Mouse (Mus musculus): ENCODE data around the gene Dcp1a.
A peak's percentile ranks its signal among the peaks of the same experiment; 100 is the strongest.
"Not testable (repeated sequence)": the region's sequence is repeated elsewhere in the genome, so short reads cannot be mapped to it uniquely, and the experiment has no call there.

Dcp1a gene

DNA sequence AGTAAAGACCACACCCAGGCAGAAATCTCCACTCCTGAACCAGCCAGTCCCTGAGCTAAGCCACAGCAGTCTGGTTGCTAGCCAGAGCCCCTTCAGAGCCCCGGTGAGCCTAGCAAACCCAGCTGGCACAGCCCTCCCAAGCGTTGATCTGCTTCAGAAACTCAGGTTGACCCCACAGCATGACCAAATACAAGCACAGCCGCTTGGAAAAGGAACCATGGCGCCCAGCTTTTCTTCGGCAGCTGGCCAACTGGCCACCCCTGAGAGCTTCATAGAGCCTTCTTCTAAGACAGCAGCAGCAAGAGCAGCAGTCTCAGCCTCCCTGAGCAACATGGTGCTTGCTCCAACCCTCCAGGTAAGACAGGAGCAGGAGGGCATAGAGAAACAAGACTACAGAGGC, 40.0 kb downstream of the Dcp1a start:
- no peak for DNase-seq (ENCODE audit: low spot score)

DNA sequence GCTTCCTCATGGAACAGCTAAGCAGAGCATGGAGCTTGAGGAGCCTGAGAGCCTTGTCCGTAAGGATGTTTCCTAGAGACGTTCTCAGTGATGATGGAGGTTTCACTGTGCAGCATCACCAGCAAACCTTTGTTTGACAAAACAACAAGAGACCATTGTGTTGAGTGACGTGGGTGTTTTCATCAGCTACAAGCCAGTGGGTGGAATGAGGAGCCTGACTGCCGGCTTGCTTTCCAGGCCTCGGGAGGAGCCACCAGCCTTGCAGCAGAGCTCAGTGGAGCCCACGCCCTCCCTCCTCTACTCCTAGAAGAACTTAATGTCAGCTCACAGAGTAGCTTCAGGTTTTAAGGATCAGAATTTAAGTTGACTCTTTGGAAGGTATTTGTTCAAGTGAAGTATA, 44.0 kb downstream of the Dcp1a start:
- peak; percentile 59 for DNase-seq (ENCODE audit: low spot score)

DNA sequence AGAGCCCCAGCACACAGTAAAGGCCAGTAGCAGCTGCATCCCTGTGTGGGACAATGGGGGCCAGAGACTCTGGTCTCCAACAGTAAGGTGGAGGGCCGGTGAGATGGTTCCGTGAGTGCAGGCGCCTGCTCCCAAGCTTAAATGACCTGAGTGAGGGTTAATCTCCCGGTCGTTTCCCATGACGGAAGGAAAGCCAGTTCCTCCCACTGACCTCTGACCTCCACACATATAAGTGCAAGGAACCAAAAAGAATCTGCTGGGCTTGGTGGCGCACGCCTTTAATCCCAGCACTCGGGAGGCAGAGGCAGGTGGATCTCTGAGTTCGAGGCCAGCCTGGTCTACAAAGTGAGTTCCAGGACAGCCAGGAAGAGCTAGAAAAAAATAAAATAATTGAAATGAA, 49.1 kb downstream of the Dcp1a start:
- no peak for DNase-seq (ENCODE audit: low spot score)

DNA sequence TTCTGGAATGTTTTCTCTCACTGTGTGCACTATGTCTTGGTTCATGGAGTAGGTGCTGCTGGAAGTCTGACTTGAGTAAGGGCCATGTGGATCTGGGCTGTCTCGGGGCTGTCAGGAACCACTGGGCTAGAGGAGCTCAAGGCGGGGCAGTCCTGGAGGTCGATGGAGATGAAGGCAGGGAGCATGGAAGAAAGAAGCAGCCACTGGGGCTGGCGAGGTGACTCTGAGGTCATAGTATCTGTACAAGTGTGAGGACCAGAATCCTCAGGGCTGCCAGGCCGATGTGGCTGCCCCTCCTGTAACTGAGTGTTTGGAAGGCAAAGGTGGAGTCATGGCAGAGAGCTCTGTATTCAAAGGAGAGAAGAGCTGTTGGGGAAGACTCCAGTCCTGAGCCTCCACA, 49.6 kb downstream of the Dcp1a start:
- DNase-seq (ENCODE audit: low spot score) = no peak

GRCm38 (mm10) chr14:30529454-30529853, 50.1 kb downstream of the Dcp1a start:
- DNase-seq (ENCODE audit: low spot score) = no peak

DNA sequence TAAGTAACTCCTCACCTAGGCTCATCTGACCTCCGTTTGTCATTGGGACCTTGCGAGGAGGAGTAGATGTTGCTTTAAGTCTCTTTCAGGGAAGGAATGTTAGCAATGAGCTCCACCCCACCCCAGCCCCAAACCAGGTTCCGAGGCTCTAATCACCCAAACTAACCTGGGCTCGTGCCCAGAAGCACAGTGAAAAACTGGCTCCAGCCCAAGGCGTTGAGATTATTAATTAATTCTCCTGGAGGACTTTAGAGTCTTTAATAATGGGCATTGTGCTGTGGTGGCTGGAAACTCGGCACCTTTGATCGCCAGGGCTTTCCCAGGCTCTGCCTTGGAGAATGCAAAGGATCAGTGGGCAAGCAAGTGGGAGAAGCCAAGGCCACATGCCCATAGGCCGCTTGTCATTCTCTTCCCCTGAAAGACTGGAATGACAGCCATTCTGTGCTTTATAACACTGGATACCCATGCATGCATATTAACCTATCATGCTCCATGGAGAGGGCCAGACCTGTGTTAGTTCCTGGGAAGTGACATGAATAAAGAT, 51.5 kb downstream of the Dcp1a start:
- DNase-seq (ENCODE audit: low spot score) = no peak

- no peak for DNase-seq (ENCODE audit: low spot score)
These were observed 52.1 kb downstream of the Dcp1a start for GRCm38 (mm10) chr14:30531431-30531830.

DNA sequence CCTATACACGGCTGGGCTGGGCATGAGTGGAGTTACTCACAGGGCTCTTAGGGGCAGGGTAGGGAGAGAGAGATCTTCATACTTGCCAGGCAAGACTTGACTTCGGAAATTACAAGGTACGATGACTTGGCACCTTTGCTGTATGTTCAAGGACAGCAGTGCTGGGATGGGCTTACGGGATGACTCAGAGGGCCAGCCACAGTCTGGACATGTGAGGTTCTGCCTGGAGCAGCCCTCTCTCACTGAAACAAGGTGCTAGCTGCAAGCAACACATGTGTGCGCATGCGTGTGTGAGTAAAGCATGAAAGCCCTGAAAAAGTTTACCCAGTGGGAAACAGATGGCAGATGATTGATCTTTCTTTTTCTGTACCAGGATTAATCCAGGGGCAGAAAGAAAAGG, 52.6 kb downstream of the Dcp1a start:
- no peak for DNase-seq (ENCODE audit: low spot score)

GRCm38 (mm10) chr14:30533780-30534450, 54.6 kb downstream of the Dcp1a start:
- no peak for DNase-seq (ENCODE audit: low spot score)

- DNase-seq (ENCODE audit: low spot score) = peak; percentile 84
These were observed 62.2 kb downstream of the Dcp1a start for GRCm38 (mm10) chr14:30541541-30541940.

DNA sequence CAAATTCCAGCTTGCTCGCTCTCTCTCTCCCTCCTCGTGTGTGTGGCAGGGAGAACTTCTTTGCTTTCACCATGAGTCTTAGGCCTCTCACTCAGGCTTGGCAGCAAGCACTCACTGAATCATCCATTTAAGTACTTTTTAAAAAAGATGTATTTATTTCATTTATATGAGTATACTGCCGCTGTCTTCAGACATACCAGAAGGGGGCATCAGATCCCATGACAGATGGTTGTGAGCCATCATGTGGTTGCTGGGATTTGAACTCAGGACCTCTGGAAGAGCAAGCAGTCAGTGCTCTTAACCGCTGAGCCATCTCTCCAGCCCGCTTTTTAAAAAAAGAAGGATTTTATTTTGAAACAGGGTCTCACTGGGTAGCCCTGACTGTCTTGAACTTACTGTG, 64.0 kb downstream of the Dcp1a start:
- not testable (repeated sequence) for DNase-seq (ENCODE audit: low spot score)

DNA sequence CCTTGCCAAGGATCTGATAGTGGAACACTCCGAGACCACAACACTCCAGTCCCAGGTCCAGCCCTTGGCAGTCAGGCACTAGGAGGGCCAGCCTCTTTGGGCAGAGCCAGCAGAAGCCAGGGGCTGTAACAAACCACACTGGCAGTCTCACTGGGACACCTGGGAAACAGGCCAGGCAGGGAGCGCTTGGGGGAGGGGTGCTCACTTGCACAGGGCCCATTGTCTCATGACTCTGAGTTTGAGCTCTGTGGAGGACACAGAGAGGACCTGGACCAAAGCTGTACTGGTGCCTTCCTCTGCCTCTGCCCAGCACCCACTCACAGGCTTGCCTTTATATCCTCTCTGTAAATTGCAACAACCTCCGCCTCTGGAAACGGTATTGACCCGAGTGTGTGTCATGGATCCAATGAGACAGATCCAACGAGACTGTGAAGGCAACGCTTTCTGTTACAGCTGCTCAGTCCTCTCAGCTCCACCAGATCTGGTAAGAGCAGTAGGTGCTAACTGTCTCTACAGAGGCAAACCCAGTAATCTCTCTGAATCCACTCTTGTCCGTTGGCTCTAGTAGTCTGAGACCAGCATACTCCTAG, 68.9 kb downstream of the Dcp1a start, which contains the start of gene Tkt:
Tkt (plus strand) TSS at position 229 of the 590 bp plus-strand sequence.
- DNase-seq (ENCODE audit: low spot score) = peak; percentile 88

DNA sequence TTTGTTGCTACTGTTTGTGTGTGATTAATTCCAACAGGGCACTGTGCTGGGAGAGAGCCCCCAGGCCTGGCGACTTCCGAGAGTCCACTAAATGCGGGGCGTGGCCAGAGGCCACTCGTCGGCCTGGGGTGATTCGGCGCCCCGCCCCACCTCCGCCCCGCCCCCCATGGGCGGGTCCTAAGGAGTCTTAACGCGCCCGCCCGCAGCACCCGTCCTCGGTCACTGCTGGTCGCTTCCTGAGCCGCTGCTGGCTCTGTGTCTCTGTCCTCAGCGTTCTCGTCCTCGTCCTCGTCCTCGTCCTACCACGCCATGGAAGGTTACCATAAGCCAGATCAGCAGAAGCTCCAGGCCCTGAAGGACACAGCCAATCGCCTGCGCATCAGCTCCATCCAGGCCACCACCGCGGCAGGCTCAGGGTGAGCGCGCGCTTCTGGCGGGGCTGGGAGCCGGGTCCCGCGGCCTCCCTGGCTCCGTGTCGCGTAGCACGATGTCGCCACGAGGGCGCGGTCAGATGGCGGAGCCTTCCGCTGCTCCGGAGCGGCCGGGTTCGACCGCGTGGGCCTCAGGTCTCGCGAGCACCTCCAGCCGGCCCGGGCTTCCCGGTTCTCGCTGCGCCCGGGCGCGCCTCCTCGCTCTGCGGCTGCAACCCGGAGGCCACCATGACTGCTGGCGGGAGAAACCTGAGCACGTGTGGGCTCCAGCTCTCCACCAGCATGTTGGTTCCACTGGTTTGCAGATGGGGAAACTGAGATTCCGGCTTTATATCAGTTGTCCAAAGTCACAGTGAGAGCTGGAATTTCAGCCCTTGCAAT, 69.8 kb downstream of the Dcp1a start:
- DNase-seq (ENCODE audit: low spot score) = peak; percentile 96

- DNase-seq (ENCODE audit: low spot score) = peak; percentile 30
These were observed 70.4 kb downstream of the Dcp1a start for GRCm38 (mm10) chr14:30549777-30550149.

DNA sequence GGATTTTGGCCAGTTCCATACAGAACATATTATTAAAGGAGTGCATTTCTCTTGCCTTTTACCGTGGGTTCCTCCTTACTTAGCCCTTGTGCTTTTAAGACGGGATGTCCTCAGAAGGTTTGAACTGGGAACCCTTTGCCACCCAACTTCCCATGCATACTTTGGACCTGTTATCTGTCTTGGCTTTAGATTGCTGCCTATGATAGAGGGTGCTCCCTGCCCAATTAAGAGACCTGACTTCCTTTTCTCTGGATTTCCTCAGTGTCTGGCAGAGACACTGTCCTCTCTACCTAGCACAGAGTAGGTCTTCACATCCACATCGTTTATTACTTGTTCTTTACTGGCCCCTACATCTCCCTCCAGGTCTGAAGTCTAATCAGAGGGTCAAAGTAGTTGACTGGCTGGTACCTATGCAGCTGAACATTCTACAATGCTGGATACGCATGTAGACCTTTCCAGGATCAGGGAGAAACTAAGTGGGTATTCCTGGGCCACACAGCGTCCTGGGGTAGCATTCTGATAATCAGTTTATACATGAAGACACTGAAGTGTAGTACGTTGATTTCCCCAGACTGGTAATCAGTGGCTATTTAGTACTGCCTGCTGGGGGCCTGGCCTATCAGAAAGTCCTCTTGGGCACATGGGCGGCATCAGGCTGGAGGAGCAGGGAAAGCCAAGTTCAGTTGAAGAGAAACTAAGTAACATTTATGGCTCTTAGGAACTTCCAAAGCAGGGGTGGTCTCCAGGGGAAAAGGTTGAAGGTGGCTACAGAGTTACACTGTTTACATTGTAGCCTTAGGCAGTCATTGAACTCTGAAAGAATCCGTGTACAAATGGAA, 71.1 kb downstream of the Dcp1a start:
- no peak for DNase-seq (ENCODE audit: low spot score)

- no peak for DNase-seq (ENCODE audit: low spot score)
These were observed 72.2 kb downstream of the Dcp1a start for GRCm38 (mm10) chr14:30551509-30551908.

GRCm38 (mm10) chr14:30551981-30552380, 72.6 kb downstream of the Dcp1a start:
- no peak for DNase-seq (ENCODE audit: low spot score)

GRCm38 (mm10) chr14:30553185-30553584, 73.8 kb downstream of the Dcp1a start:
- DNase-seq (ENCODE audit: low spot score) = no peak

GRCm38 (mm10) chr14:30556651-30557050, 77.3 kb downstream of the Dcp1a start:
- no peak for DNase-seq (ENCODE audit: low spot score)

DNA sequence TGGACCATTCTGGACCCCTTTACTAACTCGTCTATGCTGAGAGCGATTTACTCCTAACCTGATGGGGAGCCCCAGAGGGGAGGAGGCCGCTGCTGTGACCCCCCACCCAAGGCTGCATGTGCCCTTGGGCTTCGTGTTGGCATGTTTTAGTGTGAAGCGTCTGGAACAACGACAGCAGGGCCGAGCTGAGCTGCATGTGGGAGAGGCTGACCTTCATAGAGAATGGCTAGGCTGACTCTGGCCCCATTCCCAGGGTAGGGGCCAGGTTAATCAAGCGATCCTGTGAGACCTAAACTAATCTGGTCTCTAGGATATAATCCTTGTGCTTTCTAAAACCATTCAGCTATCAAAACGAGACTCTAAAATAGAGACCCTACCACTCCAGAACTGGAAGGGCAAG, 78.4 kb downstream of the Dcp1a start:
- no peak for DNase-seq (ENCODE audit: low spot score)

DNA sequence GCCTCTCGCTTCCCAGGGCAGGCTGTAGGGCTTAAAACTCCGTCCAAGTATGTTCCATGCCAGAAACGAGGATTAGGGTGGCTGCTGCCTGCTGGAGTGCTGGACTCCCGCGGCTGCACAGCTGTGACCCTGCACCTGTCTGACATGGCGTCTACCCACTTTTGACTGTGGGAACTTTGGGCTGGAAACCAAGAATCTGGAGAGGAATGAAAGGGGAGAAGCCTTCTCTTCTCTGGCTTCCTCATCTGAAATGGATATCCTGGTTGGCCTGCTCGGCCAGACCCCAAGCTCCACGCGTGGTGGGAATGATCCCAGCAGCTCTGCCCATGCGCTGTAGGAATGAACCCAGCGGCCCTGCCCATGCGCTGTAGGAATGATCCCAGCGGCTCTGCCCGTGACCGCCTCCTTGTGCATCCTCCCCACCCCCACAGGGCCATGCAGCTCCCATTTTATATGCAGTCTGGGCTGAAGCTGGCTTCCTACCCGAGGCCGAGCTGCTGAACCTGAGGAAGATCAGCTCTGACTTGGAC, 80.1 kb downstream of the Dcp1a start:
- no peak for DNase-seq (ENCODE audit: low spot score)
